Mouse (Mus musculus) embryonic fibroblast, embryonic 13.5 days (primary cell): Measurements from ENCODE around the gene Rpl36. TPM values are rescaled to one million over a fixed set of nuclear protein-coding genes. Genes with fewer than 3 reads are reported as not detected.
"Not testable (repeated sequence)": the region's sequence is repeated elsewhere in the genome, so short reads cannot be mapped to it uniquely, and the experiment has no call there.

Source experiments
- H3K27ac ChIP-seq: 2 replicates; pipeline ENCODE4 v1.5.1; 2012; ENCODE audit warnings: low read length, control low read depth, inconsistent platforms; ENCODE audit not compliant: insufficient read depth
- H3K4me1 ChIP-seq: 2 replicates; pipeline ENCODE4 v1.6.1; 2011; ENCODE audit warnings: low read length; ENCODE audit not compliant: control insufficient read depth, insufficient read depth
- H3K4me3 ChIP-seq: 2 replicates; pipeline ENCODE4 v1.5.1; 2011; ENCODE audit warnings: mild to moderate bottlenecking, control low read depth, low read length; ENCODE audit not compliant: insufficient read depth
- CTCF ChIP-seq: IDR thresholded peaks from 2 replicates; pipeline ENCODE4 v1.5.1; 2011; ENCODE audit warnings: mild to moderate bottlenecking, control low read depth, low read length, moderate library complexity, borderline replicate concordance; ENCODE audit not compliant: insufficient read depth
- POLR2A ChIP-seq: IDR thresholded peaks from 2 replicates; pipeline ENCODE4 v1.6.1; 2011; ENCODE audit warnings: low read depth, mild to moderate bottlenecking, control low read depth, low read length, moderate library complexity
- polyA plus RNA-seq: library from polyadenylated mRNA; stranded (reverse); fragments of >200 nt; gene quantifications from 2 replicates; pipeline ENCODE4 v1.2.4, GENCODE M21; 2011; ENCODE audit warnings: low read depth; ENCODE audit not compliant: missing spikeins, insufficient read length

Gene Rpl36
- polyA plus RNA-seq, 1 experiment: 200 TPM

GRCm38 (mm10) chr17:56617628-56618027 lies 4.4 kb downstream of the Rpl36 start:
- no peak for TF ChIP-seq POLR2A
- no peak for TF ChIP-seq CTCF
- Histone ChIP-seq H3K4me3 (no peak overlapping the region), H3K4me1 (no peaks in the 10 kb centered on the region), H3K27ac (no peak overlapping the region)

- Histone ChIP-seq H3K4me1 (0 out of 2 replicates have a peak, but pooled peaks cover 8% of the 10 kb centered on the region), H3K27ac (peak overlapping the region; percentile 87), H3K4me3 (peak overlapping the region; percentile 98)
- TF ChIP-seq CTCF (no peak), POLR2A (peak; percentile 37; the same call in 1 of the 2 replicates)
Observed at GRCm38 (mm10) chr17:56625495-56625894, 12.3 kb downstream of the Rpl36 start.

- Histone ChIP-seq H3K27ac (peak overlapping the region; percentile 87), H3K4me3 (peak overlapping the region; percentile 98)
- peak; percentile 31 for TF ChIP-seq POLR2A
- TF ChIP-seq CTCF: no peak
Observed at GRCm38 (mm10) chr17:56626260-56626659, 13.0 kb downstream of the Rpl36 start.

GRCm38 (mm10) chr17:56626754-56627470 lies 13.7 kb downstream of the Rpl36 start, which contains the start of gene Lonp1:
Gene Lonp1, minus strand, starts transcription at chr17:56626887.
- Histone ChIP-seq H3K4me3 (peak within 1 kb of the TSS; percentile 98), H3K27ac (peak within 1 kb of the TSS; percentile 87), H3K4me1 (0 out of 2 replicates have a peak, but pooled peaks cover 8% of the 10 kb centered on the region)
- TF ChIP-seq CTCF (no peak), POLR2A (peak; percentile 88)

More at GRCm38 (mm10) chr17:56626260-56626659, 13.0 kb downstream of the Rpl36 start:
- H3K4me1 ChIP-seq: 0 out of 2 replicates have a peak, but pooled peaks cover 8% of the 10 kb centered on the region

GRCm38 (mm10) chr17:56627530-56628277 lies 14.5 kb downstream of the Rpl36 start, which contains the start of gene Catsperd:
Gene Catsperd, plus strand, starts transcription at chr17:56628143.
- no peak within 1 kb of the TSS for H3K27ac ChIP-seq
- peak within 1 kb of the TSS; percentile 50 for H3K4me3 ChIP-seq
- TF ChIP-seq POLR2A (no peak), CTCF (no peak)
- 0 out of 2 replicates have a peak, but pooled peaks cover 8% of the 10 kb centered on the region for H3K4me1 ChIP-seq

GRCm38 (mm10) chr17:56629800-56630781 lies 16.9 kb downstream of the Rpl36 start:
- H3K4me3 ChIP-seq, H3K27ac ChIP-seq, H3K4me1 ChIP-seq: not testable (repeated sequence)

- H3K27ac ChIP-seq: no peak overlapping the region
- H3K4me3 ChIP-seq: no peak overlapping the region
- 0 out of 2 replicates have a peak, but pooled peaks cover 6% of the 10 kb centered on the region for H3K4me1 ChIP-seq
- no peak for TF ChIP-seq CTCF
- TF ChIP-seq POLR2A: no peak
Observed at GRCm38 (mm10) chr17:56631807-56632206, 18.6 kb downstream of the Rpl36 start.

GRCm38 (mm10) chr17:56634023-56634422 lies 20.8 kb downstream of the Rpl36 start:
- Histone ChIP-seq H3K4me1 (no peaks in the 10 kb centered on the region), H3K4me3 (no peak overlapping the region), H3K27ac (no peak overlapping the region)
- TF ChIP-seq CTCF (no peak), POLR2A (no peak)

GRCm38 (mm10) chr17:56643237-56643636 lies 30.0 kb downstream of the Rpl36 start:
- H3K4me3 ChIP-seq: no peak overlapping the region
- H3K27ac ChIP-seq: no peak overlapping the region
- no peak for TF ChIP-seq CTCF
- no peak for TF ChIP-seq POLR2A
- H3K4me1 ChIP-seq: 0 out of 2 replicates have a peak, but pooled peaks cover 3% of the 10 kb centered on the region
